Mouse (Mus musculus) spleen, adult 2 months (tissue): ENCODE measurements around the gene Olfr412. TPM values are rescaled to one million over a fixed set of nuclear protein-coding genes. Genes with fewer than 3 reads are reported as not detected.

Source experiments
- DNase-seq, 2 experiments: peaks; one replicate each; pipeline versions ENCODE4 v3.0.0 to v3.0.0-alpha.2; 2012 to 2021; ENCODE audit warnings: low spot score in 2 of 2, low read depth in 1 of 2
- H3K27ac ChIP-seq: fragments of 200-500 bp; 2 replicates; pipeline ENCODE4 v1.5.1; 2012; ENCODE audit warnings: low read length, inconsistent platforms; ENCODE audit not compliant: insufficient read depth
- H3K27me3 ChIP-seq: fragments of 200-500 bp; 2 replicates; pipeline ENCODE4 v1.6.1; 2012; ENCODE audit warnings: mild to moderate bottlenecking, moderate library complexity, low read length, inconsistent platforms; ENCODE audit not compliant: control insufficient read depth, insufficient read depth
- H3K36me3 ChIP-seq: fragments of 200-500 bp; 2 replicates; pipeline ENCODE4 v1.6.1; 2012; ENCODE audit warnings: mild to moderate bottlenecking, low read length, inconsistent platforms; ENCODE audit not compliant: control insufficient read depth, insufficient read depth
- H3K4me1 ChIP-seq: fragments of 200-500 bp; 2 replicates; pipeline ENCODE4 v1.6.1; 2011; ENCODE audit warnings: inconsistent platforms; ENCODE audit not compliant: control insufficient read depth, insufficient read depth, insufficient read length
- H3K4me3 ChIP-seq: fragments of 200-500 bp; 2 replicates; pipeline ENCODE4 v1.5.1; 2011; ENCODE audit warnings: mild to moderate bottlenecking, inconsistent platforms; ENCODE audit not compliant: insufficient read depth, insufficient read length; ENCODE audit errors: extremely low read depth
- CTCF ChIP-seq: fragments of 200-500 bp; IDR thresholded peaks from 2 replicates; pipeline ENCODE4 v1.5.1; 2011; ENCODE audit warnings: mild to moderate bottlenecking, inconsistent platforms; ENCODE audit not compliant: insufficient read depth, insufficient read length, insufficient replicate concordance; ENCODE audit errors: extremely low read depth
- POLR2A ChIP-seq: fragments of 200-500 bp; IDR thresholded peaks from 2 replicates; pipeline ENCODE4 v1.6.1; 2011; ENCODE audit warnings: low read depth, low read length, inconsistent platforms
- WGBS: fragments of 180-500 bp; shearing (Covaris S2); methylation state at CpG from one replicate; pipeline ENCODE4 v1.1.7; 2018; 5-methylcytosine and 5-hydroxymethylcytosine counted together
- polyA plus RNA-seq: library from polyadenylated mRNA; depleted of rRNA; stranded (reverse); fragments of >200 nt; gene quantifications from 2 replicates; pipeline ENCODE4 v1.2.3, GENCODE M21; 2012

Gene Olfr412
- polyA plus RNA-seq, 1 experiment = not detected

GRCm38 (mm10) chr11:74402126-74402525 is 40.3 kb downstream of the Olfr412 start:
- 36% methylated on average over 2 of the region's 2 CpGs for WGBS
- H3K27ac ChIP-seq = no peak overlapping the region
- H3K36me3 ChIP-seq = no peaks in the 10 kb centered on the region
- no peaks in the 10 kb centered on the region for H3K27me3 ChIP-seq
- no peaks in the 10 kb centered on the region for H3K4me1 ChIP-seq
- no peak for DNase-seq
- no peak overlapping the region for H3K4me3 ChIP-seq
- TF ChIP-seq POLR2A = no peak
- peak; percentile 27; the same call in 1 of the 2 replicates for TF ChIP-seq CTCF

GRCm38 (mm10) chr11:74404216-74404615 is 42.3 kb downstream of the Olfr412 start:
- no peak for TF ChIP-seq POLR2A
- Histone ChIP-seq H3K27me3 (no peaks in the 10 kb centered on the region), H3K36me3 (no peaks in the 10 kb centered on the region), H3K4me1 (no peaks in the 10 kb centered on the region), H3K27ac (no peak overlapping the region), H3K4me3 (no peak overlapping the region)
- 79% methylated on average over 2 of the region's 2 CpGs for WGBS
- DNase-seq = no peak

DNA sequence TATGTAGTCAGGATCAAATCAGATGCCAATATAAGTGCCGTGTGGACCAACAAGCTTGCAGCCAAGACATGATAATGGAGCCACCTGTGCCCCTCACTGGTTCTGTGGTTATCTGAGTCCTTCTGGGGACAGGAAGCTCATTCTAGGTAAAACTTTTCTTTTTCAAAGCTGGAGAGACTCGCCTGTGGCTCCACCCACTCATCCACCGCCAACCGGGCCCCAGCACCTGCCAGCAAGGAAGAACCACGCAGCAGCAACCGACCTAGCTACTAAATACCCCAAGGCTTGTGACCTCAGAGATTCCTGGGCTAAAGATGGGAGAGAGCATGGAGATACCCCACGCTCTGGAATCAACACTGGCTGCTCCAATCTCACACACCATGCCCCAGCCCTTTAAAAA is 43.3 kb downstream of the Olfr412 start:
- WGBS = 55% methylated on average over 7 of the region's 7 CpGs
- Histone ChIP-seq H3K4me3 (no peak overlapping the region), H3K27ac (no peak overlapping the region), H3K36me3 (no peaks in the 10 kb centered on the region), H3K27me3 (no peaks in the 10 kb centered on the region), H3K4me1 (no peaks in the 10 kb centered on the region)
- TF ChIP-seq CTCF = no peak
- no peak for TF ChIP-seq POLR2A
- DNase-seq = no peak

- no peaks in the 10 kb centered on the region for H3K36me3 ChIP-seq
- H3K4me3 ChIP-seq = no peak overlapping the region
- no peak for TF ChIP-seq POLR2A
- TF ChIP-seq CTCF = no peak
- no peak overlapping the region for H3K27ac ChIP-seq
- no peaks in the 10 kb centered on the region for H3K4me1 ChIP-seq
- no peak for DNase-seq
- no peaks in the 10 kb centered on the region for H3K27me3 ChIP-seq
- WGBS = 55% methylated on average over 4 of the region's 4 CpGs
These were observed 46.9 kb downstream of the Olfr412 start for GRCm38 (mm10) chr11:74408587-74409446.

- no peaks in the 10 kb centered on the region for H3K27me3 ChIP-seq
- DNase-seq = no peak
- no peaks in the 10 kb centered on the region for H3K36me3 ChIP-seq
- TF ChIP-seq CTCF = no peak
- 90% methylated on average over 5 of the region's 5 CpGs for WGBS
- H3K4me3 ChIP-seq = no peak overlapping the region
- H3K27ac ChIP-seq = no peak overlapping the region
- no peaks in the 10 kb centered on the region for H3K4me1 ChIP-seq
These were observed 47.5 kb downstream of the Olfr412 start for GRCm38 (mm10) chr11:74409447-74409754.

- Histone ChIP-seq H3K27ac (no peak overlapping the region), H3K27me3 (no peaks in the 10 kb centered on the region), H3K4me1 (no peaks in the 10 kb centered on the region), H3K4me3 (no peak overlapping the region), H3K36me3 (no peaks in the 10 kb centered on the region)
- 96% methylated on average over 4 of the region's 4 CpGs for WGBS
- DNase-seq = no peak
- no peak for TF ChIP-seq POLR2A
- no peak for TF ChIP-seq CTCF
These were observed 47.9 kb downstream of the Olfr412 start for GRCm38 (mm10) chr11:74409757-74410174.

GRCm38 (mm10) chr11:74411943-74412342 is 50.1 kb downstream of the Olfr412 start:
- WGBS = 83% methylated on average over 3 of the region's 3 CpGs
- Histone ChIP-seq H3K4me1 (no peaks in the 10 kb centered on the region), H3K27ac (no peak overlapping the region), H3K27me3 (no peaks in the 10 kb centered on the region), H3K36me3 (no peaks in the 10 kb centered on the region), H3K4me3 (no peak overlapping the region)
- no peak for TF ChIP-seq POLR2A
- no peak for TF ChIP-seq CTCF
- DNase-seq = no peak
